21 mouse cellular contexts compared by ENCODE assay signal in genomic region chr5:103048011-103048410, GRCm38 (mm10).
"Had no signal": no experiment of that assay in that cellular context is flagged by ENCODE, and none has a peak within 500 bp of the region (broad histone marks: within the 10 kb centered on the region; RNA-seq: fewer than 3 reads in every experiment).

No protein-coding gene starts in this region.

- DNase-seq: heart, postnatal 10 days; heart, postnatal 36 days; heart, postnatal 4 days; kidney, adult 11 months; kidney, adult 18-20 months; kidney, adult 2 months; kidney, adult 8-10 months; kidney, adult 9 months; kidney, postnatal 10 days; kidney, postnatal 14 days; kidney, postnatal 25 days; kidney, postnatal 36 days; kidney, postnatal 4 days; layer of hippocampus, adult 9-11 months; layer of hippocampus, postnatal 36 days had no signal

- ATAC-seq: hindbrain, embryonic 16.5 days; hindbrain, postnatal 0 days; inflammation-experienced regulatory T-cells, adult 6 months; intestine, embryonic 15.5 days; intestine, embryonic 16.5 days; intestine, postnatal 0 days had no signal
